Mouse (Mus musculus) liver, adult 2 months (tissue): ENCODE data around the gene Armc7. TPM values are rescaled to one million over a fixed set of nuclear protein-coding genes. Genes with fewer than 3 reads are reported as not detected.
"Not testable (repeated sequence)": the region's sequence is repeated elsewhere in the genome, so short reads cannot be mapped to it uniquely, and the experiment has no call there.

ENCODE experiments used
- DNase-seq: peaks from one replicate; pipeline ENCODE4 v3.0.0-alpha.2; 2011; ENCODE audit warnings: low read depth, low spot score; ENCODE audit errors: extremely low read depth
- H3K27ac ChIP-seq: fragments of 200-500 bp; replicated peaks from 2 replicates; pipeline ENCODE4 v1.5.1; 2012; ENCODE audit warnings: low read depth, mild to moderate bottlenecking, control low read depth, inconsistent platforms, low read length; ENCODE audit not compliant: insufficient read depth
- H3K27me3 ChIP-seq: fragments of 200-500 bp; 2 replicates; pipeline ENCODE4 v1.6.1; 2012; ENCODE audit warnings: mild to moderate bottlenecking, moderate library complexity, low read length, inconsistent platforms; ENCODE audit not compliant: control insufficient read depth, insufficient read depth
- H3K36me3 ChIP-seq: fragments of 200-500 bp; 2 replicates; pipeline ENCODE4 v1.6.1; 2012; ENCODE audit warnings: low read length, inconsistent platforms; ENCODE audit not compliant: control insufficient read depth, insufficient read depth
- H3K4me1 ChIP-seq: fragments of 200-500 bp; 2 replicates; pipeline ENCODE4 v1.6.1; 2011; ENCODE audit warnings: low read length; ENCODE audit not compliant: control insufficient read depth, insufficient read depth
- H3K4me3 ChIP-seq: fragments of 200-500 bp; 2 replicates; pipeline ENCODE4 v1.5.1; 2011; ENCODE audit warnings: low read depth, mild to moderate bottlenecking, control low read depth, low read length, moderate library complexity; ENCODE audit not compliant: insufficient read depth
- H3K79me2 ChIP-seq: fragments of 200-500 bp; 2 replicates; pipeline ENCODE4 v1.6.1; 2012; ENCODE audit warnings: inconsistent platforms, mild to moderate bottlenecking, low read length, moderate library complexity; ENCODE audit not compliant: control insufficient read depth, insufficient read depth
- H3K9ac ChIP-seq: fragments of 200-500 bp; 2 replicates; pipeline ENCODE4 v1.6.1; 2012; ENCODE audit warnings: low read depth, mild to moderate bottlenecking, control low read depth, inconsistent platforms, low read length
- CTCF ChIP-seq: fragments of 200-500 bp; IDR thresholded peaks from 2 replicates; pipeline ENCODE4 v1.5.1; 2011; ENCODE audit warnings: low read depth, low read length, control low read depth
- POLR2A ChIP-seq: fragments of 200-500 bp; IDR thresholded peaks from 2 replicates; pipeline ENCODE4 v1.6.1; 2011; ENCODE audit warnings: low read length, control low read depth; ENCODE audit not compliant: insufficient read depth; ENCODE audit errors: extremely low read depth
- WGBS: fragments of 180-500 bp; shearing (Covaris S2); methylation state at CpG from one replicate; pipeline ENCODE4 v1.1.7; 2018; 5-methylcytosine and 5-hydroxymethylcytosine counted together
- polyA plus RNA-seq: library from polyadenylated mRNA; depleted of rRNA; stranded (reverse); fragments of >200 nt; gene quantifications from 2 replicates; pipeline ENCODE4 v1.2.3, GENCODE M21; 2012
- total RNA-seq: library from RNA; depleted of rRNA; stranded (reverse); fragments of >200 nt; gene quantifications from 2 replicates; pipeline ENCODE4 v1.2.3, GENCODE M21; 2014

Gene Armc7
- total and polyA plus RNA-seq, 2 experiments = 1.6 to 4.0 TPM

DNA sequence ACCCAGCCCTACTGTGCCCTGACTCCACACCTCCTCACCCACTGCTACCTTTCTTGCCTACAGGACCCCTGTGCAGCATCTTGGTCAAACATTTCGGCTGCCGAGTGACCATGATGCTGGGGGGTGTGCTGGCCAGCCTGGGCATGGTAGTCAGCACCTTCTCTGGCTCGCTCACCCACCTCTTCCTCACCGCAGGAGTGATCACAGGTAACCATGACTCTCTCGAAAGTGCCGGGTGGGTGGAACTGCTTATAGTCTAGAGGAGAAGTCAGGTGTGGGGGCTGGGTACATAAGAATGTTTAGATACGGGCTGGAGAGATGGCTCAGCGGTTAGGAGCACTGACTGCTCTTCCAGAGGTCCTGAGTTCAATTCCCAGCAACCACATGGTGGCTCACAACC lies 10.6 kb upstream of the Armc7 start:
- Histone ChIP-seq H3K9ac (no peak overlapping the region), H3K27me3 (no peaks in the 10 kb centered on the region), H3K4me1 (peaks cover 12% of the 10 kb centered on the region), H3K4me3 (no peak overlapping the region), H3K79me2 (no peaks in the 10 kb centered on the region), H3K27ac (no peak overlapping the region), H3K36me3 (no peaks in the 10 kb centered on the region)
- 93% methylated on average over 8 of the region's 8 CpGs for WGBS
- DNase-seq = no peak
- TF ChIP-seq POLR2A = no peak
- TF ChIP-seq CTCF = no peak

DNA sequence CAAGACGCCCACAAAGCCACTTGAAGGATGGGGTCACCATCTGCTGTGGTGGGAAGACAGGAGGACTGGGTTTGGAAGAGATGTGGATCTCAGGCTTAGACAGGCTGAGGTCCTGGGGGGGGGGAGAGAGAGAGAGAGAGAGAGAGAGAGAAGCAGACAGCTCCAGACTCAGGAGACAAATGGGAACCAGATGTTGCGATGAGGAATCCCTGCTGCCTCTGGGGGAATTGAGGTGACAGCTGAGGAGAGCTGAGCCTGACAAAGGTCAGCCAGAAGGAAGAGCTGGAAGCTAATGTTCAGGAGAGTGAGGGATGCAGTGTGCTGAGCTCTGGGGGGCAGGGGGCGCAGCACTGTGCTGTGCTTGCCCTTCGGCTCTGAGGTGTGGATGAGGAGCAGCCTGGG lies 8.2 kb upstream of the Armc7 start:
- no peak for TF ChIP-seq POLR2A
- no peak for TF ChIP-seq CTCF
- 89% methylated on average over 4 of the region's 4 CpGs for WGBS

DNA sequence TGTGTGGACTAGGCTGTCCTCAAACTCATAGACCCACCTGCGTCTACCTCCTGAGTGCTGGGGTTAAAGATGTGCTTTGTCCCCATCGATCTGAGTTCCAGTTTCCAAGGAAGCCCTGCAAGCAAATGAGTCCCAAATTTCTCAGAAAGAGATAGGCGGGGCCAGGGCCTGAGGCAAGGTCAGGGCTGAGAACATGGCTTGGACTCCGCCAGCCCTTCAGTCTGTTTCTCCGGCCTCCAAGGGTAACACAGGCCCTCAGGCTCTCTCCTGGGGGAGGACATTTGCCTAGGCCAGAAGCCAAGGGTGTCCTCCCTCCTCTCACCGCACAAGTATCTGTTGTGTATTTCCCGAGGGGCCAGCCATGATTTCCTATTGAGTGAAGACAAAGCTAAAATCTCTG lies 3.3 kb upstream of the Armc7 start:
- DNase-seq = no peak
- TF ChIP-seq CTCF = no peak
- no peak for TF ChIP-seq POLR2A
- Histone ChIP-seq H3K27me3 (no peaks in the 10 kb centered on the region), H3K79me2 (peaks cover 11% of the 10 kb centered on the region; the same call in 1 of the 2 replicates), H3K4me1 (peaks cover 16% of the 10 kb centered on the region), H3K4me3 (no peak overlapping the region), H3K27ac (no peak overlapping the region), H3K36me3 (no peaks in the 10 kb centered on the region), H3K9ac (no peak overlapping the region)
- WGBS = 56% methylated on average over 7 of the region's 7 CpGs

More for the DNA sequence above, 8.2 kb upstream of the Armc7 start:
- Histone ChIP-seq H3K4me3 (no peak overlapping the region), H3K9ac (no peak overlapping the region), H3K79me2 (no peaks in the 10 kb centered on the region), H3K36me3 (no peaks in the 10 kb centered on the region), H3K27ac (no peak overlapping the region), H3K4me1 (peaks cover 11% of the 10 kb centered on the region), H3K27me3 (no peaks in the 10 kb centered on the region)
- no peak for DNase-seq

DNA sequence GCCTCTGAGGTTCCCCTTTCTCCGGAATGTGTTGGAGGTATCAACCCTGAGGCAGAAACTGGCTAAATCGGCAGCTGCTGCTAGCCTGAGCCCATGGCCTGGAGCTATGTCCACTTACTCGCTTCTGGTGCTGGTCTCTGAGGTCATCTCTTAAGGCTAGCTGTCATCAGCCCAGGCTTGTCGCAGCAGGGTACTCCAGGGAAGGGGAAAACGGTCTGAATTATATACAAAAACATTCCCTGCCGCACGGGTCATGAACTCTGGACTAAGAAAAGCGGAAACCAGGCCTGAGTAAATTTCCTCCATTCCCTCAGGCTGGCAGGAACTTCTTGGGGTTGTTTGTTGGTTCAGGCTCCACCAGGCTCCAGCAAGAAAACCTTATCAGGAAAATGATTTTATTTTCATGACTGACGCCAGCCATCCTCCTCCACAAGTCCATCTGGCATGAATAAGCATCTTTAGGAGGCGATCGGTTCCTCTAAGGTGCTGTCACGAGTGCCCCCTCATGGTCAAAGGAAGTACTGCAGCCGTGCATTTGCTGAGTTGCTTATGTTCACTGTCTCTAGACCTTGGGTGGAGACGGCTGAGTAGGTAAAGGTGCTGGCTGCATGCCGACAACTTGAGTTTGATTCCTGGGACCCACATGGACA lies 1.7 kb upstream of the Armc7 start:
- peaks cover 11% of the 10 kb centered on the region; the same call in 1 of the 2 replicates for H3K79me2 ChIP-seq
- H3K27ac ChIP-seq = peak overlapping the region; percentile 57
- no peaks in the 10 kb centered on the region for H3K36me3 ChIP-seq
- peak overlapping the region; percentile 4; the same call in 1 of the 2 replicates for H3K4me3 ChIP-seq
- peak overlapping the region; percentile 20 for H3K9ac ChIP-seq
- TF ChIP-seq CTCF (peak; percentile 88), POLR2A (no peak)
- peak; percentile 75 for DNase-seq
- 25% methylated on average over 15 of the region's 15 CpGs for WGBS
- H3K4me1 ChIP-seq = peaks cover 16% of the 10 kb centered on the region
- H3K27me3 ChIP-seq = no peaks in the 10 kb centered on the region

DNA sequence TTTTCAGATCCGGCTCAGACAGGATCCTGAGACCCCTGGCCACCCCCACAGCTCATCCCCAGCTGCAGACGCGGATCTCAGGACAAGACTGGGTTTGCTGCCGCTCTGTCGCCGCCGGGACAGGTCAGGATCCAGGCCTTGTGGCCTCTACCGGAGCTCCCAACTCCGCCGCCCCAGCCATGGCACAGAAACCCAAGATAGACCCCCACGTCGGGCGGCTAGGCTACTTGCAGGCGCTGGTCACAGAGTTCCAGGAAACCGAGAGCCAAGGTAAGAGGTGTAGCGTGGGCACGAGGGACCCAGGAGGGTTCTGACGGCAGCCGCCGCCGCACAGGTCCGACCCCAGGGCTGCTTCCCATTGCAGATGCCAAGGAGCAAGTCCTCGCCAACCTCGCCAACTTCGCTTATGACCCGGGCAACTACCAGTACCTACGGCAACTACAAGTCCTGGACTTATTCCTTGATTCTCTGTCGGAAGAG lies 331 bp downstream of the Armc7 start:
- Histone ChIP-seq H3K4me1 (peaks cover 16% of the 10 kb centered on the region), H3K79me2 (peaks cover 11% of the 10 kb centered on the region; the same call in 1 of the 2 replicates), H3K9ac (peak overlapping the region; percentile 82), H3K27me3 (no peaks in the 10 kb centered on the region), H3K36me3 (no peaks in the 10 kb centered on the region), H3K27ac (peak overlapping the region; percentile 29), H3K4me3 (peak overlapping the region; percentile 95)
- TF ChIP-seq POLR2A = no peak
- TF ChIP-seq CTCF = no peak
- 2% methylated on average over 28 of the region's 28 CpGs for WGBS
- no peak for DNase-seq

DNA sequence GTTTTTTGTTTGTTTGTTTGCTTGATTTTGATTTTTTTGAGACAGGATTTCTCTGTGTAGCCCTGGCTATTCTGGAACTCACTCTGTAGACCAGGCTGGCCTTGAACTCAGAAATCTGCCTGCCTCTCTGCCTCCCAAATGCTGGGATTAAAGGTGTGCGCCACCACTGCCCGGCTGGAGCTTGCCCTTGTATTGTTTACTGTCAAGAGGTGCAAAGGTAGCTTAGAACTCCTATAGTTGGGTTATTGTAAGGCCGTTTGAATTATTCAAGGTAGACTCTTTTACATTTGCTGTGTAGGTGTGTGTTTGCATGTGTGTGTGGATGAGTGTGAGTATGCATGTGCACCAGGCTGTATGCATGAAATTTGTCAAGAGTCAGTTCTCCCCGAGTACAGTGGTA lies 1.2 kb downstream of the Armc7 start:
- not testable (repeated sequence) for H3K9ac ChIP-seq
- WGBS = 28% methylated on average over 4 of the region's 4 CpGs

DNA sequence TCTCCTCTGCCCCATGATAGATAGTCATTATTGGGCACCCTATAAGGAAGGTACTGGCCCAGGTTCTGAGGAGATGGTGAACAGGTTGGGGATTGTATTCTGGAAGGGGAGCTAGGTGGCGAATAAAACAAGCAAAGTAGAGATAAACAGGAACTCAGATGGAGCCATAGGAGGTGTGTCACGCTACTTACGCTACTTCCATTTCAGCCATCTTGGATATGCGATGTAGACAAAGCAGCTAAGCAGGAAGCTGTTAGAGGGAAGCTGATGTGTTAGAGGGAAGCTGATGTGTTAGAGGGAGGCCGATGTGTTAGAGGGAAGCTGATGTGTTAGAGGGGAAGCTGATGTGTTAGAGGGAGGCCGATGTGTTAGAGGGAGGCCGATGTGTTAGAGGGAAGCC lies 1.9 kb downstream of the Armc7 start:
- not testable (repeated sequence) for H3K9ac ChIP-seq, H3K36me3 ChIP-seq, H3K27ac ChIP-seq, H3K27me3 ChIP-seq
- WGBS = 78% methylated on average over 7 of the region's 7 CpGs
- DNase-seq = peak; percentile 37
- peaks cover 11% of the 10 kb centered on the region; the same call in 1 of the 2 replicates for H3K79me2 ChIP-seq
- H3K4me1 ChIP-seq = peaks cover 11% of the 10 kb centered on the region
- 0 out of 2 replicates have a peak overlapping the region, but pooled peaks have one; percentile 3 for H3K4me3 ChIP-seq

More for the DNA sequence above, 1.2 kb downstream of the Armc7 start:
- Histone ChIP-seq H3K4me1 (peaks cover 16% of the 10 kb centered on the region), H3K4me3 (peak overlapping the region; percentile 15; the same call in 1 of the 2 replicates), H3K79me2 (peaks cover 11% of the 10 kb centered on the region; the same call in 1 of the 2 replicates)
- DNase-seq, H3K27ac ChIP-seq, H3K27me3 ChIP-seq, H3K36me3 ChIP-seq: not testable (repeated sequence)
